16 mouse cellular contexts compared by ENCODE assay signal in the genomic region with DNA sequence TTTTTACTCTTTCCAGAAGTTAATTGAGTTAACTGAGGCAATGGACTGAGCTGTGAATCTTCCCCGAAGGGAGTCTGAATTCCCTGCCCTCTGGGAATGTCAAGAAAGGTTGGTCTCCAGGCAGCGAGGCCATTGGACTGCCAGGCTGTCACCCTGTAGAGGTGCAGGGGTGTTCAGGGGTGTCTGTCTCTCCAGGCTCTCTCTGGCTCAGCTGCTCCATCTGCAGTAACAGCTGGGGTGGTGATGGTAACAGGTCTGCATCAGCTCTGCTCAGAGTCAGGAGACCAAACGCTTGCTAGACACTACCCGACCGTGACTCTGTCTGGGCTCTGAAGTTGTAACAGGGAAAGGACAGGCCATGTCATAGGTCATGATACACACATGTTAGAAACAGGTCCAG.
"Had no signal": no experiment of that assay in that cellular context is flagged by ENCODE, and none has a peak within 500 bp of the region (broad histone marks: within the 10 kb centered on the region; RNA-seq: fewer than 3 reads in every experiment).

No protein-coding gene starts in this region.

- H3K4me2 ChIP-seq: limb, embryonic 15.5 days; liver, embryonic 12.5 days; lung, embryonic 14.5 days; midbrain, embryonic 11.5 days; neural tube, embryonic 12.5 days had no signal

- H3K27me3 ChIP-seq: limb, embryonic 15.5 days; liver, embryonic 12.5 days; neural tube, embryonic 12.5 days had no signal

- H3K4me3 ChIP-seq: left cerebral cortex, adult 2 months; limb, embryonic 15.5 days; liver, embryonic 12.5 days; myocyte; neural tube, embryonic 12.5 days had no signal

- ATAC-seq: liver, embryonic 12.5 days had no signal

- DNase-seq: kidney, postnatal 10 days; kidney, postnatal 4 days; lung, embryonic 14.5 days; lung, postnatal 10 days; lung, postnatal 4 days; retina, postnatal 1 day; right cerebral cortex, postnatal 4 days; spleen, adult 18-20 months; thymus, adult 18-20 months; thymus, postnatal 14 days had no signal

- H3K9me3 ChIP-seq: limb, embryonic 15.5 days; liver, embryonic 12.5 days; neural tube, embryonic 12.5 days had no signal

- H3K9ac ChIP-seq: limb, embryonic 15.5 days; liver, embryonic 12.5 days; lung, embryonic 14.5 days; neural tube, embryonic 12.5 days had no signal

- H3K27ac ChIP-seq: left cerebral cortex, adult 2 months; limb, embryonic 15.5 days; liver, embryonic 12.5 days; neural tube, embryonic 12.5 days had no signal

- H3K36me3 ChIP-seq: limb, embryonic 15.5 days; liver, embryonic 12.5 days; neural tube, embryonic 12.5 days had no signal

- H3K4me1 ChIP-seq: liver, embryonic 12.5 days had no signal
